Mouse (Mus musculus) urinary bladder, postnatal 36 days (tissue): ENCODE measurements at regions not wholly inside any gene's neighbourhood (a gene's known extent, or its start where the extent isn't known, plus 50 kb on each side); places are given as distances from the start of the nearest gene placed in this dataset.
"Not testable (repeated sequence)": the region's sequence is repeated elsewhere in the genome, so short reads cannot be mapped to it uniquely, and the experiment has no call there.

Experiments used
- DNase-seq, 2 experiments: peaks; one replicate each; pipeline ENCODE4 v3.0.0; 2022; ENCODE audit warnings: low spot score in 2 of 2, mixed read lengths in 1 of 2

GRCm38 (mm10) chr16:20047356-20047755 lies 50.0 kb upstream of the Klhl24 start:
- no peak for DNase-seq

DNA sequence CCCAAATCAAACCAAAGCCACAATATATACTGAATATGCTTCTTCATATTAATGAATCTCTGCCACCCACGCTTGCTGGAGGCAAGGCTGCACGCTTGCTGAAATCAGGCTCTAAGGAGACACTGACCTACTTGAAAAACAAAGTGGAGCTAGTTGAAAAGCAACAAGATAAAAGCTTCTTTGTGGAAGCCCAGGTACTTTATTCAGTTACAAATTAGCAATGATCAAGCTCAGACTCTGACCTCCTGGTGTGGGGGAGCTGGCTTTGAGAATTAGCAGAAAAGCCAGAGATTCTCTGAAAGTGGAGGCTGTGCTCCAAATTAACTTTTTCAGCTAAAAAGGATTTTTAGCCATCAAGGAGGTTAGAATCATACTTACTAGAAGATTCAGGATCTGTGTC lies 52.3 kb upstream of the Klhl6 start:
- DNase-seq = not testable (repeated sequence)

DNA sequence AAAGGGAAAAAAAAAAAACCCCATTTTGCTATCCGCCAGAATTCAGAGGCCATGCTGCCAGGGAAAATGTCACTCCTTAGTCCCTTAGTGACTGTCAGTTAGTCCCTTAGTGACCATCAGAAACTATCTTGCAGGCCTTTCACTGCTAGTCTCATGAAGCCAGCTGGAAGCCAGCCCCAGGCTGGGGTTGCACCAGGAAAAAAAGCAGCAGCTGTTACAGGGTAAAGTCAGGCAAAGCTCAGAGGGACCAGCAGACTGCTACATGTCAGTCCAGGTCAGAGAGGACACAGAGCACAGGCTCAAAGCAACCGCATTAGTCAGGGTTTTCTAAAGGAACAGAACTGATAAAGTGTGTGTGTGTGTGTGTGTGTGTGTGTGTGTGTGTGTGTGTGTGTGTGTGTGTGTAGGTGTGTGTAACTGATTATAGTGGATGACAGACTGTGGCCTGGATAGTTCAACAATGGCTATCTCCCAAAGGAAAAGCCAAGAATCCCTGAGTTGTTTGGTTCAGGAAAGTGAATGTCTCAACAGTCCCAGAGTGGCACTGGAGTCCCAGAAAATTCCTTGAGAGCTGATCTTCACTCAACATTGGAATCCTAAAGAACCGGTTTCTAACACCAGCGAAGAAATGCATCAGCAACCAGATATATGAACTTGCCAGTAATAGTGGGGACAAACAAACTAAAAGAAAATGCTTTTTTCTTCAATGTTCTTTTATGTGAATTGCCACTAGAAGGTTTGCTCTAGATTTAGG lies 49.7 kb upstream of the Klhl6 start:
- DNase-seq = peak in 1 of 2 experiments; percentile 79
